Mouse (Mus musculus) olfactory bulb, adult 2 months (tissue): ENCODE data around the gene Rbfox2.

Source experiments
- CTCF ChIP-seq: fragments of 200-500 bp; IDR thresholded peaks from 2 replicates; pipeline ENCODE4 v1.5.1; 2012; ENCODE audit warnings: low read depth, mild to moderate bottlenecking, low read length, moderate library complexity; ENCODE audit not compliant: insufficient read depth
- POLR2A ChIP-seq: fragments of 200-500 bp; IDR thresholded peaks from 2 replicates; pipeline ENCODE4 v1.6.1; 2012; ENCODE audit warnings: mild to moderate bottlenecking, low read depth, low read length, moderate library complexity; ENCODE audit not compliant: insufficient read depth

DNA sequence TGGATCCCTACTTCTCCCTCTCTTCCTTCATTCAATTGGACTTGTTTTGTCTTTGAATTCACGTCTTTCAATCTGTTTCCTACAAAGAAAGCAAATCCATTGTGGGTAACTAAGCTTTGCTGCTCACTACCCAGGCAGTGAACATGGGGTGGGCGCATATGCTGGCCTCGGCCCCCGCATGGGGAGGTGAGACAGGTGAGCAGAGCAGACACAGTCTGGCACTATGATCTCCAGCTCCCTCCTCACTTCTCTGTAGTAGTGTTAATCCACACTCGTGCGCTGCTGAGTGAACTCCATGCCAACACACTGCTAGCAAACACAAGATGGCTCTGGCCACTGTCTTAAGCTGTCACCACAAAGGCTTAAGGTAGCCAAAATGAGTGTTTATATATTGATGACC is 209.4 kb downstream of the Rbfox2 start:
- no peak for TF ChIP-seq CTCF
- TF ChIP-seq POLR2A, result no peak
